ENCODE assay signal across 8 mouse cellular contexts in genomic region chr12:16800959-16801315, GRCm38 (mm10). TPM values are rescaled to one million over a fixed set of nuclear protein-coding genes. Genes with fewer than 3 reads are reported as not detected.
DNase-seq lines count a peak whose midpoint lies in the region; ATAC-seq and TF ChIP-seq lines count a peak whose summit lies in the region.

No protein-coding gene starts in this region.

- no peaks in the 10 kb centered on the region for H3K27me3 ChIP-seq in hindbrain, embryonic 11.5 days (ENCODE audit: control insufficient read depth, insufficient read depth, low read length)

- in situ Hi-C loops in ES-E14 (cut with MboI; ENCODE audit: low sequenced_read_pairs in 2 of 2, unreplicated experiment in 2 of 2), result loop anchor here in 1 of 2 experiments (10.0 kb wide), 1 partner anchor 86 kb away; no protein-coding TSS in a partner anchor

- DNase-seq in gastrocnemius, adult 2 months, result no peak
- no peak for DNase-seq in gastrocnemius, postnatal 14 days
- DNase-seq in ES-E14 (ENCODE audit: low read depth, low spot score), result no peak
- DNase-seq in hindbrain, embryonic 11.5 days (ENCODE audit: low spot score), result peak; percentile 68
- DNase-seq in mesoderm, embryonic 11.5 days (ENCODE audit: low read depth, low spot score), result peak; percentile 63
- no peak for DNase-seq in spleen, postnatal 36 days (ENCODE audit: low spot score in 2 of 2)
- no peak for DNase-seq in frontal cortex, postnatal 10 days (ENCODE audit: low spot score in 2 of 2)
- no peak for DNase-seq in frontal cortex, adult 2 months (ENCODE audit: extremely low spot score in 1 of 2, low spot score in 1 of 2)

- peak overlapping the region; percentile 69 for H3K4me3 ChIP-seq in gastrocnemius, adult 2 months
- peak overlapping the region; percentile 61 to 82 for H3K4me3 ChIP-seq in ES-E14 (ENCODE audit: insufficient read depth in 1 of 2, low read depth in 1 of 2, low read length in 2 of 2, poor library complexity in 1 of 2, severe bottlenecking in 1 of 2)
- H3K4me3 ChIP-seq in hindbrain, embryonic 11.5 days (ENCODE audit: low read depth, low read length), result peak overlapping the region; percentile 74

- no peaks in the 10 kb centered on the region for H3K9me3 ChIP-seq in ES-E14 (ENCODE audit: control insufficient read depth, insufficient read depth, low read depth, low read length)
- no peaks in the 10 kb centered on the region for H3K9me3 ChIP-seq in hindbrain, embryonic 11.5 days (ENCODE audit: control insufficient read depth, low read length)

- no peaks in the 10 kb centered on the region for H3K36me3 ChIP-seq in ES-E14 (ENCODE audit: control insufficient read depth, insufficient read depth, low read length, poor library complexity, severe bottlenecking)
- no peaks in the 10 kb centered on the region for H3K36me3 ChIP-seq in hindbrain, embryonic 11.5 days (ENCODE audit: control insufficient read depth, insufficient read depth, low read length)

- peak; percentile 70 for ATAC-seq in hindbrain, embryonic 11.5 days (ENCODE audit: low FRiP score)

- H3K4me1 ChIP-seq in ES-E14 (ENCODE audit: control insufficient read depth in 2 of 2, insufficient read depth in 2 of 2, low read length in 2 of 2, poor library complexity in 1 of 2), result no peaks in the 10 kb centered on the region
- peaks cover 12% of the 10 kb centered on the region; the same call in 1 of the 2 replicates for H3K4me1 ChIP-seq in hindbrain, embryonic 11.5 days (replicated peaks; ENCODE audit: control insufficient read depth, insufficient read depth, low read length)

- 2% methylated on average over 12 of the region's 12 CpGs for WGBS in hindbrain, embryonic 11.5 days

- no peak for TF ChIP-seq CTCF in gastrocnemius, adult 2 months (IDR thresholded peaks at IDR 0.05)

- no peak overlapping the region for H3K27ac ChIP-seq in gastrocnemius, adult 2 months
- no peak overlapping the region for H3K27ac ChIP-seq in ES-E14 (ENCODE audit: insufficient read depth, low read depth, low read length, poor library complexity, severe bottlenecking)
- H3K27ac ChIP-seq in hindbrain, embryonic 11.5 days (ENCODE audit: low read depth, low read length), result peak overlapping the region; percentile 77

- H3K4me2 ChIP-seq in hindbrain, embryonic 11.5 days (replicated peaks; ENCODE audit: low read depth, low read length), result peak overlapping the region; percentile 88

- intact Hi-C loops in gastrocnemius, adult 2 months (cut with DNase I), result loop anchor here (5.0 kb wide), 1 partner anchor 44 kb away; no protein-coding TSS in a partner anchor
- intact Hi-C loops in gastrocnemius, postnatal 14 days (cut with DNase I; ENCODE audit: low total_unique reads), result loop anchor here (5.0 to 10.0 kb wide), 3 partner anchors 49 to 454 kb away; no protein-coding TSS in a partner anchor

- H3K9ac ChIP-seq in ES-E14 (ENCODE audit: insufficient read depth, low read depth, low read length, poor library complexity, severe bottlenecking), result no peak overlapping the region
- H3K9ac ChIP-seq in hindbrain, embryonic 11.5 days (ENCODE audit: low read depth, low read length), result peak overlapping the region; percentile 88

TF ChIP-seq in ES-E14, 5 proteins besides CTCF, POLR2A, EP300 and RAD21:
- TF ChIP-seq ZC3H11A (IDR thresholded peaks at IDR 0.05; ENCODE audit: borderline replicate concordance, low read depth, low read length) (no peak), ZNF384 (IDR thresholded peaks at IDR 0.05; ENCODE audit: low read depth, low read length) (no peak), CHD2 (IDR thresholded peaks at IDR 0.05; ENCODE audit: low read depth, low read length) (no peak), HCFC1 (IDR thresholded peaks at IDR 0.05; ENCODE audit: borderline replicate concordance, insufficient read depth, low read length) (no peak), MAFK (IDR thresholded peaks at IDR 0.05; ENCODE audit: insufficient read depth, low read depth, low read length) (no peak)

RNA-seq across cellular contexts. Expression of gene Greb1, which starts 0.3 kb away (rescaled TPM):
- 1 to 10 TPM in 1 of 2 experiments, under 1 TPM in 1; 0.38 to 2.3 TPM for total RNA-seq in gastrocnemius, adult 2 months (2021)
- total RNA-seq in gastrocnemius, postnatal 14 days (2021), result 1 to 10 TPM in 1 of 2 experiments, under 1 TPM in 1; 0.70 to 1.1 TPM
- 3.2 TPM in 2 replicates for total RNA-seq in ES-E14 (2012; rRNA removed)
- polyA plus RNA-seq in hindbrain, embryonic 11.5 days (2014; fragmentation: Nextera tagmentation; extraction: Ambion mirVana), result 8.8 and 11.2 TPM in 2 replicates
- 2.8 and 3.2 TPM in 2 replicates for polyA plus RNA-seq in frontal cortex, adult 2 months (2012; rRNA removed)

RNA-seq across cellular contexts. Expression of gene E2f6, which starts 9.8 kb away (rescaled TPM):
- 100 to 1,000 TPM; 139 to 159 TPM for total RNA-seq in gastrocnemius, adult 2 months (2021)
- 10 to 100 TPM; 55.0 to 62.3 TPM for total RNA-seq in gastrocnemius, postnatal 14 days (2021)
- total RNA-seq in ES-E14 (2012; rRNA removed), result 10.5 and 12.0 TPM in 2 replicates
- 75.3 and 76.5 TPM in 2 replicates for polyA plus RNA-seq in hindbrain, embryonic 11.5 days (2014; fragmentation: Nextera tagmentation; extraction: Ambion mirVana)
- polyA plus RNA-seq in frontal cortex, adult 2 months (2012; rRNA removed), result 37.9 and 38.1 TPM in 2 replicates

Comparison
In these comparisons a context has a peak if more than half of its experiments do, and no peak if none do; other contexts are left out.
1. DNase-seq: peak in hindbrain, embryonic 11.5 days (single experiment) and mesoderm, embryonic 11.5 days (single experiment); none in gastrocnemius, adult 2 months (single experiment), gastrocnemius, postnatal 14 days (single experiment), ES-E14 (single experiment), spleen, postnatal 36 days (0 of 2), frontal cortex, postnatal 10 days (0 of 2) and frontal cortex, adult 2 months (0 of 2).
2. Peak in every context shown above with its lines, with median percentiles within 50 percentile points of each other: H3K4me3 ChIP-seq.